Mouse (Mus musculus) liver, adult (tissue): ENCODE measurements at regions not wholly inside any gene's neighbourhood (a gene's known extent, or its start where the extent isn't known, plus 50 kb on each side); places are given as distances from the start of the nearest gene placed in this dataset.
A peak's percentile ranks its signal among the peaks of the same experiment; 100 is the strongest.

Source experiments
- GATA4 ChIP-seq: IDR thresholded peaks from 2 replicates; pipeline ENCODE4 v1.6.1; 2014; ENCODE audit warnings: mild to moderate bottlenecking, low read length; ENCODE audit not compliant: insufficient replicate concordance

GRCm38 (mm10) chr2:148326414-148326813 is 68.7 kb upstream of the Sstr4 start:
- no peak for TF ChIP-seq GATA4

GRCm38 (mm10) chr2:148327552-148327951 is 67.6 kb upstream of the Sstr4 start:
- no peak for TF ChIP-seq GATA4

GRCm38 (mm10) chr2:148330368-148330767 is 64.8 kb upstream of the Sstr4 start:
- no peak for TF ChIP-seq GATA4

GRCm38 (mm10) chr2:148334555-148334954 is 60.6 kb upstream of the Sstr4 start:
- TF ChIP-seq GATA4, result no peak

- TF ChIP-seq GATA4, result 0 out of 2 replicates have a peak, but pooled peaks have one; percentile 17
Measured at GRCm38 (mm10) chr2:148336626-148337025, 58.5 kb upstream of the Sstr4 start.

- TF ChIP-seq GATA4, result peak; percentile 47
Measured at GRCm38 (mm10) chr2:148338308-148338768, 56.8 kb upstream of the Sstr4 start.

- TF ChIP-seq GATA4, result no peak
Measured at GRCm38 (mm10) chr2:148338894-148339293, 56.2 kb upstream of the Sstr4 start.

GRCm38 (mm10) chr2:148344193-148344592 is 51.0 kb upstream of the Sstr4 start:
- TF ChIP-seq GATA4, result no peak
